Mouse (Mus musculus): ENCODE measurements around the gene Zic5.

Zic5 gene

GRCm38 (mm10) chr14:122464763-122465741 is at the start of gene Zic5:
Gene Zic5 (minus strand): TSS chr14:122465677.
- DNase-seq (ENCODE audit: low read depth, low spot score) = no peak

GRCm38 (mm10) chr14:122513511-122514036 is 48.1 kb upstream of the Zic5 start:
- no peak for DNase-seq (ENCODE audit: low read depth, low spot score)

- DNase-seq (ENCODE audit: low read depth, low spot score) = no peak
These were observed 46.0 kb upstream of the Zic5 start for GRCm38 (mm10) chr14:122511519-122511918.

- no peak for DNase-seq (ENCODE audit: low read depth, low spot score)
These were observed 43.6 kb upstream of the Zic5 start for GRCm38 (mm10) chr14:122509058-122509457.

GRCm38 (mm10) chr14:122492015-122492414 is 26.5 kb upstream of the Zic5 start:
- no peak for DNase-seq (ENCODE audit: low read depth, low spot score)

- no peak for DNase-seq (ENCODE audit: low read depth, low spot score)
These were observed 26.0 kb upstream of the Zic5 start for GRCm38 (mm10) chr14:122491521-122491920.

GRCm38 (mm10) chr14:122490441-122491328 is 25.2 kb upstream of the Zic5 start, which contains the start of gene Gm10837:
Gene Gm10837 (plus strand): TSS chr14:122490586.
- DNase-seq (ENCODE audit: low read depth, low spot score) = no peak

GRCm38 (mm10) chr14:122489686-122490414 is 24.4 kb upstream of the Zic5 start:
- no peak for DNase-seq (ENCODE audit: low read depth, low spot score)

- DNase-seq (ENCODE audit: low read depth, low spot score) = no peak
These were observed 23.6 kb upstream of the Zic5 start for GRCm38 (mm10) chr14:122489041-122489440.

GRCm38 (mm10) chr14:122487366-122487765 is 21.9 kb upstream of the Zic5 start:
- no peak for DNase-seq (ENCODE audit: low read depth, low spot score)

GRCm38 (mm10) chr14:122486611-122487010 is 21.1 kb upstream of the Zic5 start:
- no peak for DNase-seq (ENCODE audit: low read depth, low spot score)

- no peak for DNase-seq (ENCODE audit: low read depth, low spot score)
These were observed 20.2 kb upstream of the Zic5 start for GRCm38 (mm10) chr14:122485635-122486181.

- no peak for DNase-seq (ENCODE audit: low read depth, low spot score)
These were observed 19.5 kb upstream of the Zic5 start for GRCm38 (mm10) chr14:122484844-122485551.

GRCm38 (mm10) chr14:122484458-122484843 is 19.0 kb upstream of the Zic5 start:
- DNase-seq (ENCODE audit: low read depth, low spot score) = no peak

- no peak for DNase-seq (ENCODE audit: low read depth, low spot score)
These were observed 18.3 kb upstream of the Zic5 start for GRCm38 (mm10) chr14:122483556-122484421.

GRCm38 (mm10) chr14:122483024-122483385 is 17.5 kb upstream of the Zic5 start:
- no peak for DNase-seq (ENCODE audit: low read depth, low spot score)

- no peak for DNase-seq (ENCODE audit: low read depth, low spot score)
These were observed 16.9 kb upstream of the Zic5 start for GRCm38 (mm10) chr14:122482081-122483023.

- no peak for DNase-seq (ENCODE audit: low read depth, low spot score)
These were observed 15.7 kb upstream of the Zic5 start for GRCm38 (mm10) chr14:122481181-122481580.

Data from telencephalon, adult 2 months (tissue).